Mouse (Mus musculus): Measurements from ENCODE around the gene Krt86.

Krt86 gene

GRCm38 (mm10) chr15:101472952-101473528 lies at the start of gene Krt86:
Gene Krt86, plus strand, starts transcription at chr15:101473478.
- DNase-seq (ENCODE audit: low spot score) = peak; percentile 25

- no peak for DNase-seq (ENCODE audit: low spot score)
Measured at GRCm38 (mm10) chr15:101424914-101425313, 48.4 kb upstream of the Krt86 start.

- no peak for DNase-seq (ENCODE audit: low spot score)
Measured at GRCm38 (mm10) chr15:101436611-101437010, 36.7 kb upstream of the Krt86 start.

GRCm38 (mm10) chr15:101438555-101438954 lies 34.7 kb upstream of the Krt86 start, which contains the start of gene Krt87:
Gene Krt87, minus strand, starts transcription at chr15:101438804.
- no peak for DNase-seq (ENCODE audit: low spot score)

GRCm38 (mm10) chr15:101440837-101441236 lies 32.4 kb upstream of the Krt86 start:
- no peak for DNase-seq (ENCODE audit: low spot score)

GRCm38 (mm10) chr15:101446572-101446971 lies 26.7 kb upstream of the Krt86 start:
- DNase-seq (ENCODE audit: low spot score) = no peak

- no peak for DNase-seq (ENCODE audit: low spot score)
Measured at GRCm38 (mm10) chr15:101447444-101447843, 25.8 kb upstream of the Krt86 start, which contains the start of gene Krt88. Gene Krt88, plus strand, starts transcription at chr15:101447744.

- DNase-seq (ENCODE audit: low spot score) = peak; percentile 54
Measured at GRCm38 (mm10) chr15:101453093-101453736, 20.1 kb upstream of the Krt86 start.

GRCm38 (mm10) chr15:101454774-101455173 lies 18.5 kb upstream of the Krt86 start:
- DNase-seq (ENCODE audit: low spot score) = no peak

GRCm38 (mm10) chr15:101455292-101455691 lies 18.0 kb upstream of the Krt86 start:
- no peak for DNase-seq (ENCODE audit: low spot score)

- no peak for DNase-seq (ENCODE audit: low spot score)
Measured at GRCm38 (mm10) chr15:101455891-101456290, 17.4 kb upstream of the Krt86 start.

- no peak for DNase-seq (ENCODE audit: low spot score)
Measured at GRCm38 (mm10) chr15:101458361-101458930, 14.8 kb upstream of the Krt86 start.

GRCm38 (mm10) chr15:101459283-101459682 lies 14.0 kb upstream of the Krt86 start:
- DNase-seq (ENCODE audit: low spot score) = no peak

- DNase-seq (ENCODE audit: low spot score) = no peak
Measured at GRCm38 (mm10) chr15:101463651-101464050, 9.6 kb upstream of the Krt86 start, which contains the start of gene Krt81. Gene Krt81, minus strand, starts transcription at chr15:101463751.

- no peak for DNase-seq (ENCODE audit: low spot score)
Measured at GRCm38 (mm10) chr15:101469093-101469492, 4.2 kb upstream of the Krt86 start.

- DNase-seq (ENCODE audit: low spot score) = no peak
Measured at GRCm38 (mm10) chr15:101479007-101479665, 5.9 kb downstream of the Krt86 start.

GRCm38 (mm10) chr15:101479666-101480060 lies 6.4 kb downstream of the Krt86 start:
- no peak for DNase-seq (ENCODE audit: low spot score)

- DNase-seq (ENCODE audit: low spot score) = no peak
Measured at GRCm38 (mm10) chr15:101482056-101482455, 8.8 kb downstream of the Krt86 start.

- no peak for DNase-seq (ENCODE audit: low spot score)
Measured at GRCm38 (mm10) chr15:101483646-101484045, 10.4 kb downstream of the Krt86 start.

- DNase-seq (ENCODE audit: low spot score) = no peak
Measured at GRCm38 (mm10) chr15:101484939-101485338, 11.7 kb downstream of the Krt86 start.

- DNase-seq (ENCODE audit: low spot score) = no peak
Measured at GRCm38 (mm10) chr15:101485911-101486635, 12.8 kb downstream of the Krt86 start.

- no peak for DNase-seq (ENCODE audit: low spot score)
Measured at GRCm38 (mm10) chr15:101491431-101491830, 18.2 kb downstream of the Krt86 start, which contains the start of gene Krt83. Gene Krt83, minus strand, starts transcription at chr15:101491512.
